Mouse (Mus musculus): ENCODE data around the gene Ppp1r12c. TPM values are rescaled to one million over a fixed set of nuclear protein-coding genes. Genes with fewer than 3 reads are reported as not detected.
"Not testable (repeated sequence)": the region's sequence is repeated elsewhere in the genome, so short reads cannot be mapped to it uniquely, and the experiment has no call there.

Ppp1r12c gene
- 36.3 and 48.3 TPM in 2 replicates for polyA plus RNA-seq (2015; fragmentation: Nextera tagmentation; extraction: Ambion mirVana)

DNA sequence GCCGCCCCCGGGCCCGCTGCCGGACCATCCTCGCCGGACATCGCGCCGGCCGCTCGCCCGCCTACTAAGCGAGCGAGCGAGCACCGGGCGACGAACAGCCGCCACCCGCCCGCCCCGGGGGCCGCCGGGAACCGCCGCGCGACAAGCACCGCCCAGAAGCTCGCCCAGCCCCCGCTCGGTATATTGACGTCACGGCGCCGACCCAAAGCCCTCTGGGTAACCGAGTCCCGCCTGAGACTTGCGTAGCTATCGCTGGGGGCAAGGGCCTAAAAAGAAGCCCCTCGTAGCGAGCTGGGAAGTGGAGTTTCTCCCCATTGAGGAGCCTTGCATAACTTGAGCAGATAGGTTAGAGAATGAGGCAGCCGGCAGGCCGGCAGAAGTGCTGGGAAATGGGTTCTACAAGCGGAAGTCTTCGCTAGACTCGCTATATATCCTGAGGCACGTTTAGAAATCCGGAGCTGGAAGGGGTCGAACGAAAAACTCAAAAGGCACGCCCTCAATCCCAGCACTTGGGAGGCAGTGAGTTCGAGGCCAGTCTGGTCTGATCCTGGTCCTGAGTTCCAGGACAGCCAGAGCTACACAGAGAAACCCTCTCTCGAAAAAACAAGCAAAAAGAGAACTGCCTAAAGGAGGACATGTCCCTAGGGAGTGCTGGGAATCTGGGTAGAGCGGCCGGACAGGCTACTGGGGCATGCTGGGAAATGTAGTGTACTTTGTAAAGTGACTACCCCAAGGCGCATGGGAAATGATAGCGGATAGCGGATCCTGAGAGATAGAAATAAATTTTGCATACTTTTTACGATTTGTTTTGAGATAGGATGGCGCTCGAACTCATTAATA lies at the start of gene Ppp1r12c:
Ppp1r12c (minus strand) TSS at position 123 of the 840 bp plus-strand sequence.
- DNase-seq (ENCODE audit: low spot score) = peak; percentile 93

DNA sequence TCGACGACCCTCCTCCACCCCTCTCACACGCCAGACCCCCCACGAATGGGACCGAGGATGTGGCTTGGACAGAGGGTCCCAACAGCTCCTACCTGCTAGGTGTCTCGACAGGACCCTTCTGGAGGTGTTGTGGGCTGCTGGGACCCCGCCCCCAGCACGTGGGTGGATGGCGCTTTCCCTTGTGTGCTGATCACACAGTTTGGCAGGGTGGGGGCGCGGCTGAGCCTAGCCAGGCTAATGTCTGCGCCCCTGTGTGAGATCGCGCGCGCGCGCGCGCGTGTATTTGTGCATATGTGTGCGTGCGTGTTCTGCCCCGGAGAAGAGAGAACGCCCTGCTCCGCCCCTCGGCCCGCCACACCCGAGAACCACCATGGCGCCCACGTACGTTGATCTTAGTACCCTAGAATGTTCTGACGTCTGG lies 45.8 kb upstream of the Ppp1r12c start, which contains the start of gene Syt5:
Syt5 (minus strand) TSS at position 321 of the 421 bp plus-strand sequence.
- DNase-seq (ENCODE audit: low spot score) = peak; percentile 27

DNA sequence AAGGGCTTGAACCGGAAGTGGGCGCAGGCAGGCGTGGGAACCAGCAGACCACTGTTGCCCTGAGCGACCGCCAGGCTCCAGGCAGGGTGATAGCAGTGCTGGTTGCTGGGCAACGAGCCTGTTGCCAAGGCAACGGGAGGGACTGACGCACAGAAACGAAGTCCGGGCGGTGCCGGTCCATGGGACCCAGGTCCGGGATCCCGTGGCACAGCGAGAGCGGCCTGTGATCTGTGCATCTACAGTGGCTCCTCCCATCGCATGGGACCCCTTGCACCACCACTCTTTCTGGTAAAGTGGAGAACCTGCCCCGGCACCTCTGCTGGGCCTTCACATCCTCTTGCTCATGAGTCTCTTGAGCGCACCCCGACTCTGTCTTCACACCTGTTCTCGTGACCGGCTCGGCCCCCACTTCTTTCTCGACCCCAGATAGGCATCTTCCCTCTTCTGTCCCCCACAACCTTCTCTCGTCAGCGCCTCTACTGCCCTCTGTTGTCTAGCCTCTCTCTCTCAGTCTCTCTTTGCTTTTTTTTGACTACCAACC lies 45.2 kb upstream of the Ppp1r12c start:
- no peak for DNase-seq (ENCODE audit: low spot score)

DNA sequence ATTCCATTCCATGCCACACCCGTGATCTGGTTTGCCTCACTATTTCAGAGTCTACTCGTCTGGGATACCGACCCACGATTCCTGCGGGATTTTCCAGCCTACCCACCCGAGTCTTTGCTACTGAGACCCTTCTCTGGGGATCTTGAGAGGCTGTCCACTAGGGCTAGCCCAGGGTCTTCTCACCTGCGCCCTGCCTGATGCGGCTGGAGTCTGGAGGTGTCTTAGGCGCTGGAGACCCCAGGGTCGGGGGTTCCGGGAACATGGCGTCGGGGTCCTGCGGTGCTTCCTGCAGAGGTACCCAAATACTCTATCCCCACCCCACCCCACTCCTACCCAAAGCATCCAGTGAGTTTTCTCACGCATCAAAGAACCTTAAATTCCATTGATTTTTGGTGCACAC lies 44.6 kb upstream of the Ppp1r12c start:
- no peak for DNase-seq (ENCODE audit: low spot score)

DNA sequence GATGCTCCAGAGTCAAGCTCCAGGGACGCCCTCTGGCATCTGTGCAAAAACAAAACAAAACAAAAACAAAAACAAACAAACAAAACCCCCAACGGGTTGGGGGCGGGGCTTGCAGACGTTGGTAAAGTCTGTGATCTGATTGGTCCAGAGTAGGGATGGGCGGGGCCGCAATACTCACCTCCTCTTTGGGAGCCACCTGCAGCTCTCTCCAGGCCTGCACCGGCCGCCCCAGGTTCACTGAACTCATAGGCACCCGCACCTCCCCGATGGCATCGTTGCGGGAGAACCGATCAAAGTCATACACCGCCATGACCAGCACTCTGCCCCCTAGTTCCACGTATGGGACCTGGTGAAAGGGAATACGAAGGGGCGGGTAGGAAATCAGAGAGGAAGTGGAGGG lies 40.5 kb upstream of the Ppp1r12c start:
- DNase-seq (ENCODE audit: low spot score) = no peak

DNA sequence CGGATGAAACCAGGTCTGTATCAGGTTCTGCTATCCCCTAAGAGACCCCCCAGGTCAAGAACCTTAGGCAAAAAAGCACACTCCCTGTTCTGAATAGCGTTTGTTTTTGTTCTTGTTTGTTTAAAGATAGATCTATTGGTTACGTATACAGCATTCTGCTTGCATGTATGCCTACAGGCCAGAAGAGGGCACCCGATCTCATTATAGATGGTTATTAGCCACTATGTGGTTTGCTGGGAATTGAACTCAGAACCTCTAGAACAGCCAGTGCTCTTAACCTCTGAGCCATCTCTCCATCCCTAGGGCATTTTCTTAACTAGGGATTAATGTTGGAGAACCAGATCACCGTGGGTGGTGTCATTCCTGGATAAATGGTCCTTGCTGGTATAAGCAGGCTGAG lies 39.9 kb upstream of the Ppp1r12c start:
- DNase-seq (ENCODE audit: low spot score) = no peak

DNA sequence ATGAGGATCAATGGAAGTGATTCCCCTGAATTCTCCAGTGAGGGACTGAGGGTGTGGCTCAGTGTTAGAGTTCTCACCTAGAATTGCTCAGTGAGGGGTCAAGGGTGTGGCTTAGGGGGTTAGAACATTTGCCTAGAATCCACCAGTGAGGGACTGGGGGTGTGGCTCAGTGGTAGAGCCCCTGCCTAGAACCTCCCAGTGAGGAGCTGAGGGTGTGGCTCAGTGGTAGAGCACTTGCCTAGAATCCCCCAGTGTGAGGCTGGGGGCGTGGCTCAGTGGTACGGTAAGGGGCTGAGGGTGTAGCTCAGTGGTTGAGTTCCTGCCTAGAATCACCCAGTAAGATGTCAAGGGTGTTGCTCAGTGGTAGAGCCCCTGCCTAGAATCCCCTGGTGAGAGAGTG lies 37.5 kb upstream of the Ppp1r12c start:
- no peak for DNase-seq (ENCODE audit: low spot score)

DNA sequence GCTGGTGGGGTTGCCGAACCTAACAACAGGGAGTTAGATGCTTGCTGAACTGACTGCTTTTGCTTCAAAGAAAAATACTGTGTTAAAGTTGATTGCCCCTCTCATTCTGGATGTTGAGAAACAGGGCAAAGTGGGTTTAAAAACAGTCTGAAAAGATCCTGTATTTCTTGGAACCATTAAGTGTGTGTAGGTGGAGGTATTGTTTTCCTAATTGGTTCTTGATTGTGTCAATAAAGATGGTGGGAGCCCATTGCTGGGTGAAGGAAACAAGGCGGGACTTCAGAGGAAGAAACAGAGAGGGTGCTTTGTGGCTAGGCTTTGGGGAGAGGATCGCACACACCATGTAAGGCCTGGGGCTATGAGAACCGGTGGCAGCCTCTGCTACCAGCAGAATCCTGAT lies 35.7 kb upstream of the Ppp1r12c start:
- no peak for DNase-seq (ENCODE audit: low spot score)

DNA sequence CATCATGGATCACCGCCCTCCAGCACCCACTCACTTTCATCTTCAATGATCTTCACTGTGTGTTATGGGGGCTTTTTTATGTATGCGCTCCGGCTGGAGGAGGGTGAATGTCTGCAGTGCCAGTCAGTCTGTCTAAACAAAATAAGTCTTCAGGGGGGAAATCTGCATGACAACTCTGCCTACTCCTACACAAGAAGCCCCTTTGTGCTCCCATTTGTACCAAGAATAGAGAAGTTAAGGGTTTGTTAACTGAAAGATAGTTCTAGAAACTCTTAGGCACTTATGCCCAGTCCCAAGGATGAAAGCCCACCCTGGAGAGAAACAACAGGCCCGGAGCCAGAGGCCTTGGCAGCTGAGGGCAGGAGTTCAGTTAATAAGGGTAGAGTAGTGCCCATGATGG lies 34.9 kb upstream of the Ppp1r12c start:
- no peak for DNase-seq (ENCODE audit: low spot score)

DNA sequence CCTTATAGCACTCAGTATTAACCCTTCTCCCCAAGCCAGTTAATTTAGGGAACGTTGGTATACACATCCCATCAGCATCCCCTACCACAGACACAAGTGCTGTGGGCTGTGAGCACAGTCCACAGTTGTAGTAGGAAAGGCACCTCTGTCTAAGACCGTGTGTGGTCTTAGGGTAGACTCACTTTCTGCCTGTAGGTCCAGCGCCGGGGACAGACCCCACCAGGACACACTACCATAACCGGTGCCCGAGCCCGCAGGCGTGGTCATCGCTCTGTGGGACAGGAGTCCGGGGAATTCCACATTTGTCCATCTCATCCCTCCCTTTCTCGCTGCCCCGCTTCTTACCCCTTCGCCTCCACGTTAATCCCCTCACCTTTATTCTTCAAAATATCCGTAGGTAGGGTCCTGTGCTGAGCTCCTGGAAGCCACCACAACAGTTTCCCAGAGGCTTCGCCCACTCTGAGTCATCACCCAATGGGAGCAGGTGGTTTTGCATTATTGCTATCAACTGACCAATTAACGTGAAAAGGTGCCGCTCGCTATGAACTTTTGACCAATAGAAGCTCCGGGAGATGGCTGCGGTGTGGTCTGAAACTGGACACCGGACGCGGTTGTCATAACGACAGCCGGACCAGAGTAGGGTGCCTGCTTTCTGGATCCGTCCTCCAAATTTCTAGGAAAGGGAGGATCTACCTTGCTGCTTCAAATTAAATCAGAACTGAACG lies 30.7 kb upstream of the Ppp1r12c start, which contains the start of gene Dnaaf3:
Dnaaf3 (minus strand) TSS at position 449 of the 725 bp plus-strand sequence.
- no peak for DNase-seq (ENCODE audit: low spot score)

DNA sequence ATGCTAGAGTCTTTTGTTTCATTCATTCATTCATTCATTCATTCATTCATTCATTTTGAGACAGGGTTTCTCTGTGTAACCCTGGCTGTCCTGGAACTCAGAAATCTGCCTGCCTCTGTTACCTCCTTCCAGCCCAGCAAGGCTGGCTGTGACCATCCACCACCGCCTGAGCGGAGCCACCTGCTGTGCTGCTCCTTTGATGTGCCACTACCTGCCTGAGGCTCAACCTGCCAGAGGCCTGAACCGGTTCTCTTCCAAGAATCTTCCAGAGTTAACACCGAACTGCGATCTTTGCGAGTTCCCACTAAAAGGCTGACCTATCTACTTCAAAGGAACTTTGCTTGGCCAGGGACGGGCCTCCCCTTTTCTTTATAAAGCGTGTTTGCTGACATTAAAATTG lies 28.7 kb upstream of the Ppp1r12c start:
- not testable (repeated sequence) for DNase-seq (ENCODE audit: low spot score)

DNA sequence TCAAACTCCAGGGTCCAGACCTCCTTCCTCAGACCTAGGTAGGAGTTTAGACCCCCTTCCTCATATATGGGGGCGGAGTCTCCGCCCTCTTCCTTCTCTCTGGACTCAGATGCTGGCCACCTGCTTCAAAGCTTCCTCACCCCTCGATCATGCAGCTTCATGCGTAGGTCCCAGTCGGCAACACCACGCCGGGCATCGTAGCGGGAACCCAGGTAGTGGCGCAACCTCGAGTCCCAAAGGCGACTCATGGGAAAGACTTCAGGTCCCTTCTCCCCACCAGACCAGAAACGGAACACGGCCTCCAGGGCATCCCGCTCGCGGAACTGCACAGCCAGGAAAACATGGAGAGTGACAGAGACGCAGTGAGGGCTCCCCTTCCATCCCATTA lies 25.8 kb upstream of the Ppp1r12c start:
- DNase-seq (ENCODE audit: low spot score) = no peak

DNA sequence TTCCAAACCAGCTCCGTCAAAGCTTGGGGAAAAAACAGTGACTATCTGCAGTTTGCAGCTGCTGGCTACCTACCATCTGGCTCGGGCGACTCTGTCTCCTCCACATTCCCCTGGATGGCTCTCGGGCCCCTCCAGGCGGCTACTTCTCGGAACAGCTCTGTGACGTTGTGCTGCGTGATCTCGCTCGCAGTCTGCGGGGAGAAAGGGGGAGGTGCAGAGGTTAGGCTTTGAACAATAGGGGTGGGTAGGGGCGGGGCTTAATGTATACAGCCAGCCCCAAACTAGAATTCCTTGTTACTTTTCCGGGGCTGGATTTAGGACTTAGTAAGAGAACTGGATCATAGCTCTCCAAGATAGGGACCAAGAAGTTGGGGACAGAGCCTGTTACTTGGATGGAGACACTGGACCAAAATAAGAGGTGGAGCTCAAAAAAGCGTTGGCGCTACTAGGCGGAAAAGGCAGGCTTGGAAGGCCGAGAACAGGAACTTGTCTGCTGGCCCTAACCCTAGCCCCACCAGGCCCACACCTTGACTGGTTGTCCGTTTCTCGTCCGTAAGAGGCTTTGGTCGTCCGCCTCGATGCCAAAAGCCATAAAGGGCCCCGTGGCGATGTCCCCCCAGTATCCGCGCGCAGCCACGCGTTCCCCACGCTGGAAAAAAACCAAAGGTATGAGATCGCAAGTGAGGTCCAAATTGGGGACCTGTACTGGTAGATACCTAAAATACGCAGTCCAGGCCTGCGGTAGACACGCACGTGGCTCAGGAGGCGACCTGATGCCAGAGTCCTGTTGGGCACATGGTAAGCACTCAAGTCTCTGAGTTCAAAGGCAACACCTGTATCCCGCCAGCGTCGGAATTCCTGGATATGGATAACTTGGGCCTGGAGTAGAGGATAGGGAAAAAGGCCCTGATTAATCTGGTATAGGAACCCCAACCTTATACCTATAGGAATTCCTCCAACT lies 25.1 kb upstream of the Ppp1r12c start:
- peak; percentile 91 for DNase-seq (ENCODE audit: low spot score)

DNA sequence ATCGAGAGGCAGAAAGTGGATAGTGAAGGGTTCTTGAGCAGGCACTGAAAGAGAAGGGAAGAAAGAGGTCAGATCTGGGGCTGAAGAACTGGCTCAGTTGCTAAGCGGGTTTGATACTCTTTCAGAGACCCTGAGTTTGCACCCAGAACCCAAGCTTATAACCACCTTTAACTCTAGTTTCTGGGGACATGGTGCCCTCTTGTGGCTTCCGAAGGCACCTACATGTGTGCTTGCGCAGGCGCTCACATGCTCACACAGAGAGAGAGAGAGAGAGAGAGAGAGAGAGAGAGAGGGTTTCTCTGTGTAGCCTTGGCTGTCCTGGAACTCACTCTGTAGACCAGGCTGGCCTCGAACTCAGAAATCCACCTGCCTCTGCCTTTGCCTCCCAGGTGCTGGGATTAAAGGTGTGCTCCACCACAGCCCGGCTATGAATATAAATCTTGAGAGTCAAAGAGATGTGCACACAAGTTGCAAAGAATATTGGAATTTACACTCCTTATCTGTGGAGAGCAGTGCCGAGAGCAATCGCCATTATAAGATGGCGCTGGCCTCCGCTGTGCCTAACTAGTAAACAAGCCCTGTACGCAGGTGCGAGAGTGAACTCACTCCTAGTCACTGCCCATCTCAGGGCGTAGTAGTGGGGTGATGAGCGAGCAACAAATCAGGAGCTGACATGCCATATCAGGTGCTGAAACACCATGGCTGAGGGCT lies 22.9 kb upstream of the Ppp1r12c start, which contains the start of gene Tnni3:
Tnni3 (minus strand) TSS at position 18 of the 711 bp plus-strand sequence.
- DNase-seq (ENCODE audit: low spot score) = peak; percentile 83

DNA sequence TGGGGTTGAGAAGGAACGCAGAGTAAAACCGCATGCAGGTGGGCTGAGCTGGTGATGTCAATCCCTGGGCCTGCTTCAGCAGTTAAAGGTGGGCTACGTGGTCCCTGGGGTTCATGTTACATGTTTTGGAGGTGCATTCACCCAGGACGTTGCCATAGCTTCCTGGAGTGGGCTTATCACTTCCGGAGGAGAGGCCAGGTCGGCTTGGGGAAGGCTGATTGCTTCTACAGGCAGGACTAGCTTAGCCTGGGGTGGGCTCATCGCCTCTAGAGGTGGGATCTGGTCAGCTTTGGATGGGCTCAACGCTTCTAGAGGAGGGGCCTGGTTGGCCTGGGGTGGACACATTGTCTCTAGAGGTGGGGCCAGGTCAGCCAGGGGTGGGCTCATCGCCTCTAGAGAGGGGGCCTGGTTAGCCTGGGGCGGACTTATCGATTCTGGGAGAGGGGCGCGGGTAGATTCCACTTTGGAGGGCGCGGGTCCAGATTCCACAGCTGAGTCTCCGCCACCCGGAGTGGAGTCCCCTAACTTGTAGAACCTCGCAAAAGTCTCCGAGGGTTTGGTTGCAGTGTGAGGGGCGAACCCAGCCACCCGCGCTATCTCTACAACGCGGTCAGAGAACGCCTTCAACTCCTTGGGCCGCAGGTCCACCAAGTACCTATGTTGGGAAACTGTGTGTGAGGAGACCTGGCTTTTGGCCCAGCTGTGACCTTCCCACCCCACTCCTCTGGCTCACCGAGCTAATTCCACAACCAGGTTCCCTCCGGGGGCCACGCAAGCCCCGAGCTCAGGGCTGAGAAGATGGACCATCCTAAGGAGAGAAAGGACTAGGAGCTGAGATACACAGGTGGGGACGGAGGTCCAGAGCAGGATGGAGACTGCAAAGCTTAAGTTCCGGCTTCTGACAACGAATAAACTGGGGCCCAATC lies 22.0 kb upstream of the Ppp1r12c start:
- no peak for DNase-seq (ENCODE audit: low spot score)

DNA sequence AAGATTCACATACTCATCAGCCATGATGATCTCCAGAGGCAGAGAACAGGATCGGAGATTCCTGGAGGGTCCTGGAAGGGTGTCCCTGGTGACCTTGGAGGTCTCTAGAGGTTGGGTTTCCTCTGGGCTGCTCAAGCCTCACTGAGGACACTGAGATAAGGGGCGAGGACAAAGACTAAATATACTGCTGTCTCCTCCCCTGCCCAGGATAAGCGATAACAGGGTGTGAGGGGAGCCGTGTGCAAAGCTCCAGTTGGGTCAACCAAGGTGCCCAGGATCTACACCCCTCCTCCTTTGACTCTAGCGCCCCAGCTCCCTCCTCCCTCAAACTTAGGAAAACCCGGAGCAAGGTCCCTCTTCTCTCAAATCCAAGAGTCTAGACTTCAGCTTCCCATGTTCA lies 20.8 kb upstream of the Ppp1r12c start:
- DNase-seq (ENCODE audit: low spot score) = no peak

DNA sequence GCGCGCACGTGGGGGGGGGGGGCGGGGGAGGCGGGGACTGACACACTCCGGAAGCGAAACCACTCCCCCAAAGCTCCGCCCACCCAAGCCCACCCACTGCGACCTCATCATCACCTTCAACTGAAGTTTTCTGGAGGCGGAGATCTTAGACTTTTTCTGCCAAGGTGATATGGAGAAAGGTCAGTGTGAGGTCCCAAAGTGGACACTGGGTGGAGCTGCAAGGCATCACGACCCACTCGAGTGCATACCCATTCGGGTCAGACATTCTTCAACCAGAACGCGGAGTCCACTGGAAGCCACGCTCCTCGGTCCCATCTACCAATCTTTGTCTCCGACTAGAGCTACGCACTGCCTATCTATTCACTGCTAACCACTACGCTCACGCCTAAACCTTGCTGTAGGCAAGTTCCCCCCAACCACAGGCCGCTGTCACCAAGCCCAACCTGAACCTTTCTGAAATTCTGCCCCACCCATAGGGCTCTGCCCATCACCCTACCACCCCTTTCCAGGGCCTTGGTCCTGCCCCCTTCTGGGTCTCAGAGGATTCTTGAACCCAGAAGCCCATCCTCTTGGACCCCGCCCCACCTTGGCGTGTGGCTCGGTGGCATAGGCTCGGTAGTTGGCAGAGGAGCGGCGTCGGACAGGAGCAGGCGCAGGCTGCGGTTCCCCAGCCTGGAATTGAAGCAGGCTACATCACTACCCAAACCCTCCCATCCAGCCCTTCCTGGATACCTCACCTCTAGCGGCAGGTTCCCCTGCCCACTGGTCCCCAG lies 19.9 kb upstream of the Ppp1r12c start:
- peak; percentile 64 for DNase-seq (ENCODE audit: low spot score)

DNA sequence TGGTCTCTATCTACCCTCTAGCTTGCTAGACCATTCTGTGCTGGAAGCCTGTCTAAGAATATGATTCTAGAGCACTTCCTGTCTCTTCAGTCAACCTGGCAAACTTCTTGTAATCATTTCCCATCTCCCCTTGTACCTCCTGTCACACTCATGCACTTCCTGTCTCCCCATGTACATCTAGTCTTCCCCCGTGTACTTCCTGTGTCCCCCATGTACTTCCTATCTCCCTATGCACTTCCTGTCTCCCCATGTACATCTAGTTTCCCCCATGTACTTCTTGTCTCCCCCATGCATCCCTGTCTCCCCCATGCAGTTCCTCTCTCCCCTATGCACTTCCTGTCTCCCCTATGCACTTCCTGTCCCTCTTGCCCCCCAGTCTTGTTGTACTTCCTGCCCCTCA lies 17.0 kb upstream of the Ppp1r12c start:
- DNase-seq (ENCODE audit: low spot score) = peak; percentile 59
